Mouse (Mus musculus): ENCODE data around the gene Krtcap3.

DNA sequence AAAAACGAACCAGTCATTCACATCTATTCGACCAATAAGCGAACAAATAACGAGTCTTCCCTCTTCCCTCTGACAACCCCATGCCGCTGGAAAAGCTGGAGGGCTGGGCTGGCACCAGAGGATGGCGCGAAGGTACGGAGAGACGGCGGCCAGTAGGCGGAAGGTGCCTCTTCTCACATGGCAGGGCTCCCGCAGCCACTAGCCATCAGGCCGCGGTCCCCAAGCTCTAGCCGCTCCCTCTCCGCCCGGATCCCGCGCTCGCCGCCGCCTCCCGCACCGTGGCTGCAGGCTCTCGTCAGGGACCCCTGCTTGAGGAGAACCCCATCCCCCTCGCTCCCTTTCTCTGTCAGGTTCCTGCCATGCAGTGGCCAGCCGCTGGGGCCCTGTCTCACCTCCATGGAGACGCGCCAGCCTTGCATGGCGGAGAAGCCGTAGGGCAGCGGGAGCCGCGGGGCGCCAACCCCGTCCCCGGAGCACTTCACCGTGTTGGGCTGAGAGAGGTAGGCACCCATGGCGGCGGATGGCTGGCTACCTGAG, 31.5 kb upstream of the Krtcap3 start:
- TF ChIP-seq GATA1 (IDR thresholded peaks at IDR 0.05; ENCODE audit: borderline replicate concordance, low read length) = no peak
- no peak for TF ChIP-seq FLI1 (IDR thresholded peaks at IDR 0.05; ENCODE audit: low read length)

All from megakaryocyte, embryonic 14.5 days (primary cell).